25 mouse cellular contexts compared by ENCODE assay signal in the genomic region with DNA sequence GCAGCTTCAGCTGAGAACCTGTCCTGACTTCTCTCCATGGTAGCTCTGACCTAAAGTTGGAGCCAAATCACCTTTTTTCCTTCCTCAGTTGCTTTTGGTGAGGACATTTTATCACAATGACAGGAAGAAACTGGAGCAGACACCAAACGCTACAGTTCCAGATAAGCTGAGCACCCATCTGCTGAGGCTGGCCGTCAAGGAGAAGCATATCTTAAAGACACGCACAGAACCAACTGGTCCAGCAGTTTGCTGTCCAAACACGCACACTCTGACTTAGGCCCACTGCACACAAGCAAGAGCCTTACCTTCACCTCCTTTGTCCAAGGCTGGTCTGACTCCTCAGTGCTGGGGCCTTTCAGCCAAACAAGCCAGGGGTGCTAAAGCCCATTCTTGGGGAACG.
"Had no signal": no experiment of that assay in that cellular context is flagged by ENCODE, and none has a peak within 500 bp of the region (broad histone marks: within the 10 kb centered on the region; RNA-seq: fewer than 3 reads in every experiment).

No protein-coding gene starts in this region.

- H3K9me3 ChIP-seq: heart, embryonic 10.5 days; heart, embryonic 12.5 days; hindbrain, embryonic 10.5 days; hindbrain, embryonic 12.5 days; intestine, embryonic 15.5 days; limb, embryonic 10.5 days; limb, embryonic 12.5 days had no signal

- H3K4me1 ChIP-seq: heart, embryonic 10.5 days; heart, embryonic 12.5 days; hindbrain, embryonic 12.5 days; intestine, embryonic 15.5 days; limb, embryonic 10.5 days; limb, embryonic 12.5 days had no signal

- H3K27ac ChIP-seq: heart, embryonic 10.5 days; hindbrain, embryonic 10.5 days; hindbrain, embryonic 12.5 days; hindbrain, embryonic 14.5 days; intestine, embryonic 15.5 days; layer of hippocampus, adult 2 months; left cerebral cortex, adult 2 months; limb, embryonic 10.5 days; limb, embryonic 12.5 days had no signal

- H3K9ac ChIP-seq: heart, embryonic 12.5 days; hindbrain, embryonic 12.5 days; hindbrain, embryonic 14.5 days; intestine, embryonic 15.5 days; limb, embryonic 12.5 days had no signal

- H3K4me3 ChIP-seq: heart, embryonic 10.5 days; heart, embryonic 12.5 days; hindbrain, embryonic 10.5 days; hindbrain, embryonic 12.5 days; intestine, embryonic 15.5 days; layer of hippocampus, adult 2 months; left cerebral cortex, adult 2 months; limb, embryonic 10.5 days; limb, embryonic 12.5 days had no signal

- H3K27me3 ChIP-seq: hindbrain, embryonic 12.5 days; intestine, embryonic 15.5 days; limb, embryonic 12.5 days had no signal

- ATAC-seq: hindbrain, embryonic 16.5 days; inflammation-experienced regulatory T-cells, adult 6 months; intestine, embryonic 15.5 days; intestine, postnatal 0 days had no signal

- DNase-seq: gastrocnemius, postnatal 14 days; gastrocnemius, postnatal 36 days; heart, adult 18-20 months; heart, postnatal 10 days; heart, postnatal 4 days; kidney, adult 18-20 months; kidney, adult 8-10 months; kidney, postnatal 10 days; kidney, postnatal 25 days; kidney, postnatal 4 days; liver had no signal

- H3K36me3 ChIP-seq: heart, embryonic 10.5 days; heart, embryonic 12.5 days; hindbrain, embryonic 10.5 days; hindbrain, embryonic 12.5 days; intestine, embryonic 15.5 days; limb, embryonic 10.5 days; limb, embryonic 12.5 days had no signal

- H3K4me2 ChIP-seq: heart, embryonic 12.5 days; hindbrain, embryonic 12.5 days; hindbrain, embryonic 14.5 days; intestine, embryonic 15.5 days; limb, embryonic 12.5 days; liver, embryonic 11.5 days had no signal
